Mouse (Mus musculus) brown adipose tissue, adult 24 weeks (tissue): ENCODE data around the gene Plg. TPM values are rescaled to one million over a fixed set of nuclear protein-coding genes. Genes with fewer than 3 reads are reported as not detected.

Source experiments
- H3K27ac ChIP-seq: fragments of 200-500 bp; replicated peaks from 2 replicates; pipeline ENCODE4 v1.5.1; 2012; ENCODE audit warnings: low read depth, mild to moderate bottlenecking, low read length
- H3K4me1 ChIP-seq: fragments of 200-500 bp; 2 replicates; pipeline ENCODE4 v1.6.1; 2012; ENCODE audit warnings: low read length, mixed read lengths; ENCODE audit not compliant: control insufficient read depth, insufficient read depth, insufficient read length
- H3K4me3 ChIP-seq: fragments of 200-500 bp; 2 replicates; pipeline ENCODE4 v1.5.1; 2012; ENCODE audit warnings: low read depth, mild to moderate bottlenecking, low read length, moderate library complexity; ENCODE audit not compliant: insufficient read depth
- polyA plus RNA-seq: library from polyadenylated mRNA; stranded (reverse); fragments of >200 nt; gene quantifications from 2 replicates; pipeline ENCODE4 v1.2.4, GENCODE M21; 2012; ENCODE audit not compliant: missing spikeins, insufficient read depth, insufficient read length

Plg gene
- polyA plus RNA-seq, 1 experiment, result 1.1 TPM

DNA sequence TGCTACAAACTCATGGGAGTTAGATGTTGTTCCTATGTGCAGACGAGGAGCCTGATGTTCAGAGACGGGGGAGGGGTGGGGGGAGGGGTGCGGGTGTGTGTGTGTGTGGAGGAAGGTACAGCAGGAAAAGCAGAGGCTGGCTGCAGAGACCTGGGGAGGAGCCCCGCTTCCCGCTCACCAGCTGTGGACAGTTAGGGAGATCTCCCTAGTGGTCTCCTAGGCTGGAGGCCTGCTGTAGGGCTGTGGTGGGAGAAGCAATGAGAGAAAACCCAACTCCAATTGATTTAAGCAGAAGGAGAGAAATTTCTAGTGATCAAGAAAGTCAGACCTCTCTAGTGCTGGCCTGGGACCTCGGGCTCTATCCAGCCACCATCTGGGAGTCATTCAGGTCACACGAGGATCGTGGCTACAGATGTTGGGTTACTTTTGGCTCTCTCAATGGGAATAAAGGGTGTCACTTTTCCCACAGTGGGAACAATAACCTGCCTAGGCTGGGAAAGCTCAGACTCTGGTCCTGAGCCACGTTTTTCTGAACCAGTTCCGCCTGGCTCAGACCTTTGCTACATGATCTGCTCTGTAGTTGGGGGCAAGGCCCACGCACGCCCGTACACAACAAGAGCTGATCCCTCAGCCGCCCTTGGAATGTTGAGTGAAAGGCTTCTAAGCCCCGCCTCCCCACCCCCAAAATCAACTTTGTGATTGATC lies 36.8 kb downstream of the Plg start:
- Histone ChIP-seq H3K4me3 (no peak overlapping the region), H3K4me1 (peaks cover 9% of the 10 kb centered on the region), H3K27ac (peak overlapping the region; percentile 67)

DNA sequence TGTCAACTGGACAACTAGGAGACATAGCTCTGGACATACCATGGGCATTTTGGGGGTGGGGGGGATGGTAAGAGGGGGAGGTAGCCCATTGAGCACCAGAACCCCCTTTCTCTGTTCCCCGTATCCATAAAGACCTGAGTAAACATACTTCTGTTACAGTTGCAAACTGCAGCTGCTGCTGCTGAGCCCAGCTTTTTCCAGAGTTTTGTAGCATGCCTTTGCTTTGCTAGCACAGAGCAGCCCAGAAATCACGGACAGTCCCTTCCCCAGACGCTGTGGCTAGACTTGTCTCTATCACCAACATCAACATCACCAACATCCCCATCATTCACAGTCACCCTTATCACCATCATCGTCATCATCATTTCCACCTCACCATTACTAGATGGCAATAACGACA lies 37.3 kb downstream of the Plg start:
- no peak overlapping the region for H3K4me3 ChIP-seq
- H3K4me1 ChIP-seq, result peaks cover 9% of the 10 kb centered on the region
- peak overlapping the region; percentile 67 for H3K27ac ChIP-seq

DNA sequence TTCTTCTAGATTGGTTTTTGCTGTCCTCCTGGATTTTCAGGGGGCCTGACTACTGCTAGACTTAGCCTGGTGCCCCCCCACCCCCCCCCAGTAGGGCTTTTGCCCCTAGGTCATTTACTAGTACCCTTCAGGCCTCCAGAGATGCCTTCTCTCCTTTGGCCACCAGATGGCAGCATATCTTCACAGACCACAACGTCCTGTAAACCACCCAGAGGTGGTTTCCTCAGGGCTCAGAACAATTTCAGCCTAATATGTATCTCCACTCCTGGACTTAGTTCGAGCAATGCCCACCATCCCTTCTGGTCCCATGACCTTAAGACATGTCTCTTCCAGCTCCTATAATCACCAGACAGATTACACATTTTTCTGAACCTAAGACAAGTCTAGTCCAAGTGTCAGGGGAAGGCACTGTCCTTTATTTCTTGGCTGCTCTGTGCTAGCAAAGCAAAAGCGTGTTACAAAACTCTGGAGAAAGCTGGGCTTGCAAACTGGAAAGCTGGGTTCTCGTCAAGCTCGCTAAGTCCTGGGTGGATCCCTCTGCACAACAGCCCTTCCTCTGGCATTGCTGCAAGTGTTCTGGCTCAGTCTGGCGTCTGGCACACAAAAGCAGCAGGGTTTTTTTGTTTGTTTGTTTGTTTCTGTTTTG lies 38.0 kb downstream of the Plg start:
- Histone ChIP-seq H3K4me1 (peaks cover 9% of the 10 kb centered on the region), H3K27ac (peak overlapping the region; percentile 67), H3K4me3 (no peak overlapping the region)

DNA sequence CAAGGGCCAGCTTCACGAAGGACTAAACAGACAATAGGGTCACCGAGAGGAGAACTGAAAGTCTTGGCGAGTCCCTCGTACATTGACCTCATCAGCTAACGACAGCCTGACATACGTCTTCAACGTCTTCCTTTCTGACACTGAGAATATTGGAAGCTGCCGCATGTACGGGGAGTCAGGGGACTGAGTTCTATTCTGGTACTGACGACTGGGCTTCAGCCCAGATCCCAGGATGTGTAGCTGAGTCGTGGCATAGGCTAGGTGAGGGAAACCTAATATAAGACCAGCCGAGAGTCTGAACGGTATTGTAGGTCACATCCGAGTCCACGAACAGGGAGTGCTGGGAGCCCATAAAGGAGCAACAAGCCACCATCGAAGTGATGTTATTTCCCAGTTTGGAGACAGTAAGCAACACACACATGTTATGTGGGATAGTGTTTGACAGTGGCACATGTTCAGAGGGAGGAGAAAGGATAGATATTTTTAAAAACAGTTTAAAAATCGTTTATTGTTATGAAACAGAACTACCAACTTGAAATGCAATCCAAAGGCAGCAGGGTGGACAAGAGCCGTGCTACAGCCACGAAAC lies 41.2 kb downstream of the Plg start:
- Histone ChIP-seq H3K27ac (peak overlapping the region; percentile 41; the same call in 1 of the 2 replicates), H3K4me3 (no peak overlapping the region), H3K4me1 (peaks cover 5% of the 10 kb centered on the region; the same call in 1 of the 2 replicates)

DNA sequence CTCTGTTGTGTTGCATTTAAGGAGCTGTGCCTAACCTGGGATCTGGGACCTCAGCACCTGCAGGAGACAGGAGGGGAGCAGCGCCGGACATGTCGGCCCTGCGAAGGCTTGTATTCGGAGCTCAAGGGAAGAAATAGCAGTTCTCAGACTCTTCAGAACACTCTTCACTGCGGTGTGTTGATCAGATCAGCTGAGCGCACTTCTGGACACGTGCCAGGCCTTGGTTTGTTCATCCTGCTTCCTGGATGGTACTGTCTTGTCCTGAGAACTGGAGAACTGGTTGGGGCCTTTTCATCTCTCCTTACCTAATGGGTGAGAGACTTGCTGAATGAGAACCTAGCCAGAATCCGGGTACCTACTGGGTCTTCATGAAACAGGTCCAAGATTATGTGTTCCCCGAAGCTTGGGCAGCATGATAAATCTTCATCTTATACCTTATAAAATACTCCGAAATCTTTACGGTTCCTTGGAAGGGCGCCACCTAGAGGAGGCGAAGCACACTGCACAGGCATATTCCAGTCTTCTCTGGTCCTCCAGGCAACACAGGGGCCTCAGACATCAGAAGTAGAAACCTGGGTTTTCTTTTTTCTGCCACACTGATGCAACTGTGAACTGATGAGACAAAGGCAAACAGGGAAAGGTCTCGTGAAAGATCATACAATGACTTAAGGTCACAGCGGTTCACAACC lies 42.6 kb downstream of the Plg start:
- H3K4me1 ChIP-seq, result no peaks in the 10 kb centered on the region
- H3K4me3 ChIP-seq, result no peak overlapping the region
- no peak overlapping the region for H3K27ac ChIP-seq

DNA sequence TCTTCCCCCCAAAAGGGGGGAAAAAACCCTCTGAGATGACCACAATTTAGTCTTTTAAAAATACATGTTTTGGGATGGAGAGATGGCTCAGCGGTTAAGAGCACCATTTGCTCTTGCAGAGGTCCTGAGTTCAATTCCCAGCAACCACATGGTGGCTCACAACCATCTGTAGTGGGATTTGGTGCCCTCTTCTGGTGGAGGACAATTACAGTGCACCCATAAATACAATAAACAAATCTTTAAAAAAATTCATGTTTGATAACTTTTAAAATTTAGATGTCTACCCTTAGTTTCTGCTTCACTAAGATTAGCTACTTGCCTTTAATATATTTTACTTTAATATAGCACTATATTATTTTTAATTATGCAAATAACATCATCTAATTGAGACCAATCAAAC lies 43.7 kb downstream of the Plg start:
- H3K4me3 ChIP-seq, result no peak overlapping the region
- no peaks in the 10 kb centered on the region for H3K4me1 ChIP-seq
- H3K27ac ChIP-seq, result no peak overlapping the region

DNA sequence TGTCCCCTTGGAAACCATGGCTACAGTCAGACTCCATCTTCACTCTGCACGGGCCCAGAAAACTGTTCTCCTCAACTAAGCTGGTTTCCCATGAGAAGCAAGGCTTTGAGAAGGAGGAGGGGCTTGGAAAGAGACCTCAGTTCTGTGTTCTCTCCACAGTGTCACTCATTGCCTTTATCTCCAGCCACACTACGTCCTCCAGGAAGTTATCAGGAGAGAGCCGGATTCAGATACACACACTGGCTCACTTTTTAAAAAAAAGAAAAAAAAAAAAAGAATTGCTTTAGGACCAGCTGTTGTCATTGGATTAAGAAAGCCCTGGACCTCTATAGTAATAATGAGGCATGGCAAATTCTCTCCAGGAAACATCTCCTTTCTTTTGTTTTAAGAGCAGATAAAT lies 48.7 kb downstream of the Plg start:
- H3K27ac ChIP-seq, result no peak overlapping the region
- no peaks in the 10 kb centered on the region for H3K4me1 ChIP-seq

DNA sequence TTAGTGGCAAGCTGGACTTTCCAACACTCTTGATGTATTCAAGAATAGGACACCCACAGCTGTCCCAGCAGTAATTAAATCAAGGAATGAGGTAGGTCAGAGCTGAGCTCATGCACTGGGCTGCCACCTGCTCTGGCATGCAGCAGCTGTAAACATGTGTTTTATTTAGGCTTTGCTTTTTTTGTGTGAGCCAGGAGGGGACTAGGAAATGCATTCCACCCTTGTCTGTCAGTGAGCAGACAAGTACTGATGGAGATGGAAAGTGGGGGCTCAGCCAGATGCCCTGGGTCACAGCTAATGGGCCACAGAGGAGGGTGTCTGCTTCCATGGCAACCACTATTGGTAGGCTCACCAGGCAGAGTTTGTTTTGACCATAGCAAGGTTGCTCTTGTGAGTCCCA lies 50.0 kb downstream of the Plg start:
- Histone ChIP-seq H3K27ac (no peak overlapping the region), H3K4me3 (no peak overlapping the region), H3K4me1 (no peaks in the 10 kb centered on the region)

More for the DNA sequence above, 48.7 kb downstream of the Plg start:
- no peak overlapping the region for H3K4me3 ChIP-seq

DNA sequence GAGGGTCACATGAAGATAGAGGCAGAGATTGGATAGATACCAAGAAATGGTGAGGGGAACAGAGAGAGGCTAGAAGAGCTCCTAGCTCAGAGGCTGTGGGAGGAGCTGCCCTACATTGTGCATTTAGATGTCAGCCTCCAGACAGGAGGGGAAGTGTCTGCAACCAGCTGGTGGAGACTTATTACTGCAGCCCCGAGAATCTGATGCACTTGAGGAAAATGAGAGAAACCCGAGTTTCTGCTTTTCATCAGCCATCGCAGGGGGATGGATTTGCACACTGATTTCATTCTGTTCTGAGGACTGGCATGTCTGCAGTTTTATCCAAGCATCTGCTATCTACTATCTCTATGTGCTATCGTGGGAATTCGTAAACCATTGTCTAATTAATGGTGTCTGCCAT lies 53.3 kb downstream of the Plg start:
- Histone ChIP-seq H3K4me1 (no peaks in the 10 kb centered on the region), H3K4me3 (no peak overlapping the region), H3K27ac (no peak overlapping the region)

DNA sequence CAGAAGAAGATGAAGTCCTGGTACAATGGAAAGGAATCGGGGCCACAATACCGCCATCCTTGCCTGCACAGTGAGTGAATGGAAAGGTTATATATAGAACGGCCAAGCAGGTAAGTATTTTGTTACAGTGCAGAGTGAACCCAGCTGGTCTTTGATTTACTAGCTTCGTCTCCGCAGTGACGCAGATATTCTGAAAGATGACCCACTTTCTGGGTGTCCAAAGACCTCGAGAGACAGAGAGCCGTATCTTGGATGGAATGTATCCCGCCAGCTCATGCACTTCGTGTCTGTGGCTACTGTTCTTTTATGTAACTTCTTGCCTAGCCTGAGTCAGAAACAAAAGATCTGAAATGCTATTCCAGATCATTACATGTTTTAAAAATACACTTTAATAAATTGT lies 59.4 kb downstream of the Plg start:
- H3K27ac ChIP-seq, result no peak overlapping the region
- no peaks in the 10 kb centered on the region for H3K4me1 ChIP-seq
- no peak overlapping the region for H3K4me3 ChIP-seq

DNA sequence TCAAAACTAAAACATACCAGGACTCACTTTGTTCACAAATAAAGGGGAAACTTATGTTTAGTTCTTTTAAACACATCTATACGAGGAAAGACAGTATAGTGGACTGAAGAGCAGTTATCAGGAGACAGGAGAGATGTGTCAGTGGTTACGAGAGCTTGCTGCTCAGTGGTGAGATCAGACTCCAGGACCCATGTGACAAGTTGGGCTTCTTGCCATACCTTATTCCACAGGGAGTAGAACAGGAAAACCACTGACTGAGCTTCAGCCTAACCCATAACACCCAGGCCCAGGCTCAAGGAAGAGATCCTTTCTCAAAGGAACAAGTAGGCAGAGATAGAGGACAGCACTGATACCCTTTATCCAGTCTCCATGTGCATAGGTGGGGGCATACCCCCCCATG lies 66.2 kb downstream of the Plg start:
- H3K4me1 ChIP-seq, result no peaks in the 10 kb centered on the region
- no peak overlapping the region for H3K4me3 ChIP-seq
- H3K27ac ChIP-seq, result no peak overlapping the region

DNA sequence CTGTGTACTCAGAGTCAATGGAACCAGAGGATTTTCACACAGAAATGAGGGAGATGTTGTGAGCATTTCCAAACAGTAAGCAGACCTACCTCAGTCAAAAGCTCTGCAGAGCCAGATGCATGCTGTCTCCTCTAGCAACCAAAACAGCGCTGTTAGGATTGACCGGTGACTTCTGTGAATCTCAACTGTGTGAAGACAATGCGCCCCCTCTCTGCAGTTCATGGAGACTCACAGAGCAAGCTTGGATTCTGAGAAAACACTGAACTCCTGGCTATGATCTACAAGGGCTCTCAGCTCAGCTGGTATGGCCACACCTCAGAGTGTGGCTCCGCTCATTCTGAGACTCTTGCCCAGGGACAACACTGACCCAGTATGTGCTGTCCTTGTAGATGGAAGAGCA lies 72.8 kb downstream of the Plg start:
- no peak overlapping the region for H3K27ac ChIP-seq

DNA sequence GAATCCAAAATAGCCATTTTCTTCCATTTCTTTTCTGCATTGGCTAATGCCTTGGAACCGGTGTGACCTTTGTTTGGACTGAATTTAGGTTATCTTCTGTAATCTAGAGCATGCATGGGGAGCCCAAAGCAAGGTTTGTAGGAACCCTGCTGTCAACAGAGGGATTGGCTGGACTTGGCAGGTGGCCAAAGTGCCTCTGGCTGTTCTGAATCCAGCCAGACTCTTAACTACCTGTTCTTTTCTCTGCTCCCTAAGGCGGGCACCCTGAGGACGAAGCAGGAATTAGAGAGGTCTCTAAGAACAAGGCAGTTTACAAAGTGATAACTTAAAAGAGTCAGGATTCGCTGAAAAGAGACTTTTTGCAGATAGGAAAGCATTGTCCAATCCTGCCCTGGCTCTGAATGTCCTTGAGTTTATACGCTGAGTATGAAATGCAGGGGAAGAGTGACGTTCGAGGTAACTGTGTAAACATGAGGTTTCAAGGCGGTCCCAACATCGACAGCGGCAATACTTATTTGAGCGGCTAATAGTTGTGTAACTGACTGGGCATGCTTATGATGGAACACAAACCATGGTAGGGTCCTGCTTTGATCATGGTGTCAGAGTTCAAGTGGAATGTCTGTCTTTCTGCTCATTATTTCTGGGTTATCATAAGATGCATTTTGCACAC lies 74.6 kb downstream of the Plg start:
- no peak overlapping the region for H3K4me3 ChIP-seq
- H3K27ac ChIP-seq, result no peak overlapping the region
- no peaks in the 10 kb centered on the region for H3K4me1 ChIP-seq

More for the DNA sequence above, 72.8 kb downstream of the Plg start:
- Histone ChIP-seq H3K4me1 (no peaks in the 10 kb centered on the region), H3K4me3 (no peak overlapping the region)

DNA sequence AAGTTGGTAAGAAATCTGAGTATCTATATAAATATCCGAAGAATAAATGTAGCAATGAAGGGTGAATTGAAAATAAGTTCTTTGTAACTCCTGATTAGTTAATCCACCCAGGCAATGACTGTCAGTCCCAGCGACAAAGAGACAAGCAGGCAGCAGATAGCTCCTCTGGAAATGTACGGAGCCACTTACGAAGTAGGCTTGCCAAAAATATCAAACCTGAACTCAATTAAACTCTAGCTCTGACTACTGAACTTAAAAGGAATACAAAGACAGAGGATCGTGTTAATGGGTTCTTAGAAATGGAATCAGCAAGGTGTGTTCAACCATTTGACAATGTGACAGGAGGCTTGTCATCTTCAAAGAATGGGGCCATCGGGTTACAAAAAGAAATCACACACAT lies 75.3 kb downstream of the Plg start:
- H3K4me1 ChIP-seq, result no peaks in the 10 kb centered on the region

More for the DNA sequence above, 75.3 kb downstream of the Plg start:
- H3K4me3 ChIP-seq, result no peak overlapping the region
- H3K27ac ChIP-seq, result no peak overlapping the region
